15 mouse cellular contexts compared by ENCODE assay signal in genomic region chr6:114644531-114644930, GRCm38 (mm10). TPM values are rescaled to one million over a fixed set of nuclear protein-coding genes. Genes with fewer than 3 reads are reported as not detected.
DNase-seq lines count a peak whose midpoint lies in the region; ATAC-seq lines count a peak whose summit lies in the region.
"Had no signal": no experiment of that assay in that cellular context is flagged by ENCODE, and none has a peak within 500 bp of the region (broad histone marks: within the 10 kb centered on the region; RNA-seq: fewer than 3 reads in every experiment).

No protein-coding gene starts in this region.

- no peak overlapping the region for H3K9ac ChIP-seq in liver, embryonic 16.5 days (ENCODE audit: low read depth, low read length)
- H3K9ac ChIP-seq: embryonic facial prominence, embryonic 12.5 days; forebrain, embryonic 12.5 days had no signal

- WGBS in liver, embryonic 16.5 days (ENCODE audit: insufficient replicate concordance), result 58% methylated on average over 1 of the region's 1 CpGs

- H3K4me2 ChIP-seq in liver, embryonic 16.5 days (ENCODE audit: low read depth, low read length), result peak overlapping the region; percentile 82

- 0 out of 2 replicates have a peak overlapping the region, but pooled peaks have one; percentile 25 for H3K27ac ChIP-seq in liver, embryonic 16.5 days (ENCODE audit: low read length)
- H3K27ac ChIP-seq: embryonic facial prominence, embryonic 12.5 days; forebrain, embryonic 12.5 days; heart, embryonic 15.5 days; hindbrain, embryonic 13.5 days; limb, embryonic 10.5 days had no signal

- peaks cover 15% of the 10 kb centered on the region for H3K4me1 ChIP-seq in liver, embryonic 16.5 days (ENCODE audit: control insufficient read depth, low read depth, low read length)

- no peaks in the 10 kb centered on the region for H3K27me3 ChIP-seq in liver, embryonic 16.5 days (ENCODE audit: control insufficient read depth, insufficient read depth, low read depth, low read length)
- H3K27me3 ChIP-seq: embryonic facial prominence, embryonic 12.5 days; forebrain, embryonic 12.5 days; heart, embryonic 15.5 days had no signal

- peak; percentile 43 for DNase-seq in lung, postnatal 25 days (ENCODE audit: low spot score)
- DNase-seq in lung, postnatal 14 days, result no peak
- peak; percentile 30 for DNase-seq in NIH3T3 (ENCODE audit: low read depth)
- no peak for DNase-seq in layer of hippocampus, postnatal 10 days (ENCODE audit: low spot score in 2 of 2)
- no peak for DNase-seq in gastrocnemius, postnatal 10 days
- no peak for DNase-seq in adrenal gland, postnatal 4 days (ENCODE audit: low spot score in 2 of 2)
- DNase-seq: cerebellum, postnatal 10 days; kidney, adult 2 months; right cerebral cortex, postnatal 4 days had no signal

- peak overlapping the region; percentile 87; the same call in 1 of the 2 replicates for H3K4me3 ChIP-seq in liver, embryonic 16.5 days (ENCODE audit: low read depth, low read length)

- no peaks in the 10 kb centered on the region for H3K9me3 ChIP-seq in liver, embryonic 16.5 days (replicated peaks; ENCODE audit: control insufficient read depth, low read length)
- H3K9me3 ChIP-seq: embryonic facial prominence, embryonic 12.5 days; forebrain, embryonic 12.5 days; heart, embryonic 15.5 days; hindbrain, embryonic 13.5 days; limb, embryonic 10.5 days had no signal

- no peaks in the 10 kb centered on the region for H3K36me3 ChIP-seq in liver, embryonic 16.5 days (ENCODE audit: control insufficient read depth, insufficient read depth)
- H3K36me3 ChIP-seq: embryonic facial prominence, embryonic 12.5 days; forebrain, embryonic 12.5 days; heart, embryonic 15.5 days; hindbrain, embryonic 13.5 days; limb, embryonic 10.5 days had no signal

- no peak for ATAC-seq in liver, embryonic 16.5 days (ENCODE audit: low read depth)

RNA-seq across cellular contexts. Expression of gene Atg7, which starts 1.6 kb away (rescaled TPM):
- 11.4 and 13.2 TPM in 2 replicates for polyA plus RNA-seq in liver, embryonic 16.5 days (2015; fragmentation: Nextera tagmentation; extraction: Ambion mirVana)
- total RNA-seq in layer of hippocampus, postnatal 10 days (2021), result 10 to 100 TPM; 23.7 to 28.4 TPM
- total RNA-seq in gastrocnemius, postnatal 10 days (2021), result 10 to 100 TPM in 1 of 2 experiments, 1 to 10 TPM in 1; 9.1 to 10.9 TPM
- total RNA-seq in adrenal gland, postnatal 4 days (2021), result 10 to 100 TPM; 25.4 to 28.7 TPM

Comparison
In these comparisons a context has a peak if more than half of its experiments do, and no peak if none do; other contexts are left out.
1. DNase-seq: peak in lung, postnatal 25 days (single experiment) and NIH3T3 (single experiment); none in lung, postnatal 14 days (single experiment), layer of hippocampus, postnatal 10 days (0 of 2), gastrocnemius, postnatal 10 days (single experiment) and adrenal gland, postnatal 4 days (0 of 2).